Mouse (Mus musculus) cerebral cortex, adult 2 months (tissue): ENCODE measurements around the gene Zfp128.

ENCODE experiments used
- WGBS: fragments of 180-500 bp; shearing (Covaris S2); methylation state at CpG from one replicate; pipeline ENCODE4 v1.1.7; 2018; 5-methylcytosine and 5-hydroxymethylcytosine counted together

Gene Zfp128

DNA sequence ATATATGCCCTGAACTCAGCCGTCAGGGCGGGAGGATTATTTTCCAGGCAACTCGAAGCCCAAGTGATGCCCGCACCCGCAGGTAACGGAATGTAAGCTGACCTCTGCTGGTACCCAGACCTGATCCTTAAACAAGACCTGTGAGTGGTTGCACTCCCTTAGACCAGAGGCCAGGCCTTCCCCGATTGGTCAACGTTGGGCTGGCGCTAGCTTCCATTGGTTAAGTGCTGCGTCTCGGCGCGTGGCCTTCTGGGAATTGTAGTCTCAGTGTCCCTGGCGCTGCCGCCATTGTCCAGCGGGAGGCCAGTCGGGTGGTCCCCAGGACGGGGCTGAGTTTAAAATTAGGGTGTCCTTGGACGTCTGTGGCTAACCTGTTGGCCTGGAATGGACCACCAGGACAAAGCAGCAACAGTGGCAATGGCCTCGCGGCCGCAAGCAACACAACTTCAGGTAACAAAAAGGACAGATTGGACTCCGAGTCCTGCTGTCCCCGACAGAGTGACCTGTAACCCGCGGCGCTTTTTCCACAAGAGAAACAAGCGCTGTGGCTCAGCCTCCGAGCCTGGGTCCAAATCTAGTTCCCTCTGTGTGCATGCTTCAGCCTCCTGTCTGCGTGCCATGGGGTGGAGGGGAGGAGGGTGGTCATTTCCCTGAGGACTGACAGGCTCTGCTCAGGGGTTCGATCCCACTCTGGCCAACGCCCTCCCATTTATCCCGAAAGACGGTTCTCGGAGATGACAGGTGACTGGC is at the start of gene Zfp128:
Gene Zfp128, plus strand, starts transcription at position 267 of the 750 bp plus-strand sequence.
- under 1% methylated on average over 35 of the region's 35 CpGs for whole genome bisulfite sequencing

GRCm38 (mm10) chr7:12834162-12835120 is 46.5 kb upstream of the Zfp128 start, which contains the start of gene Zfp110:
Gene Zfp110 (plus strand): TSS chr7:12834761.
- 2% methylated on average over 47 of the region's 47 CpGs for WGBS

DNA sequence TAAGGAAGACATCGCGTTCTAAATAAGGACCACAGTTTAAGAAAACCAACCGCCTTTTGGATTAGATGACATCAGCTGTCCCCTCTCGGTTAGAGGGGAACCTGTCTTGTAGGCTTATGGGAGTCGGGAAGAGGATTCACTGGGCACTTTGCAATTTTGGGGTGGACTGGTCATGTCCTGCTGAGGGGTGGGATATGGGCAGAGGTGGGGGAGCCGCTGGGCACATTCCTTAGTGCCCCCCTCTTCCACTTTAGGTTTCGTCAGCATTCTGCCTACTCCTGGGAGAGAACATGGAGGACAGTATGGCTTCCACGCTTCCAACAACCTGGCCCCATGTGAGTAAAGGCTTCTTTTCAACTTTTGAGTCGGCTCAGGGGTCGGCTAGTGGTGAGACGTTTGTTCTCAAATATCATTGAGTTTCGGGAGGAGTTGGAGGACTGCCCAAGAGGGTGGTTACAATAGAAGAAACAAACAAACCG is 45.7 kb upstream of the Zfp128 start:
- WGBS, result 8% methylated on average over 13 of the region's 13 CpGs

- WGBS, result 96% methylated on average over 4 of the region's 4 CpGs
Measured at GRCm38 (mm10) chr7:12835779-12836178, 45.2 kb upstream of the Zfp128 start.

GRCm38 (mm10) chr7:12874301-12874700 is 6.7 kb upstream of the Zfp128 start:
- WGBS, result 18% methylated on average over 3 of the region's 3 CpGs

- WGBS, result 33% methylated on average over 8 of the region's 8 CpGs
Measured at GRCm38 (mm10) chr7:12880497-12880896, 480 bp upstream of the Zfp128 start.

GRCm38 (mm10) chr7:12886563-12887266 is 5.7 kb downstream of the Zfp128 start:
- 73% methylated on average over 12 of the region's 12 CpGs for WGBS

GRCm38 (mm10) chr7:12887585-12887984 is 6.6 kb downstream of the Zfp128 start:
- WGBS, result 88% methylated on average over 5 of the region's 5 CpGs

GRCm38 (mm10) chr7:12890928-12891327 is 10.0 kb downstream of the Zfp128 start:
- WGBS, result 95% methylated on average over 14 of the region's 14 CpGs

DNA sequence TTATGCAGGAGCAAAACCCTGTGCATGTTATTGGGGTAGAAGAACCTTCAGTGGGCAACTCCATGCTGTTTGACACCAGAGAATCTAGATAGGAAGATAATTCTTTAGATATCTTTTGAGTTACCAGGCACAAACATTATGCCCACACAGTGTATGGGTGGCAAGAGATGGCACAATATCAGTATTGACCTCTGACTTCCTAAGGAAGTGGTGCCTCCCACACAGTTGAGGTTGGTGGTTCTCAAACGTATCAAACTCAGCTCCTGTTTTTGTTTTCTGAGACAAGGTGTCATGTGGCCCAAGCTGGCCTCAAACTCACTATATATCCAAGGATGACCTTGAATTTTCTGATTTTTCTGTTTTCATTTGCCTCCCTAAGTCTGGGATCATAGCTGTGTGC is 10.4 kb downstream of the Zfp128 start:
- 58% methylated on average over 1 of the region's 1 CpGs for WGBS

GRCm38 (mm10) chr7:12897655-12898410 is 16.9 kb downstream of the Zfp128 start, which contains the start of gene Zscan22:
Gene Zscan22 (plus strand): TSS chr7:12897815.
- WGBS, result 5% methylated on average over 36 of the region's 36 CpGs

- WGBS, result 82% methylated on average over 5 of the region's 5 CpGs
Measured at GRCm38 (mm10) chr7:12901517-12901916, 20.5 kb downstream of the Zfp128 start.

DNA sequence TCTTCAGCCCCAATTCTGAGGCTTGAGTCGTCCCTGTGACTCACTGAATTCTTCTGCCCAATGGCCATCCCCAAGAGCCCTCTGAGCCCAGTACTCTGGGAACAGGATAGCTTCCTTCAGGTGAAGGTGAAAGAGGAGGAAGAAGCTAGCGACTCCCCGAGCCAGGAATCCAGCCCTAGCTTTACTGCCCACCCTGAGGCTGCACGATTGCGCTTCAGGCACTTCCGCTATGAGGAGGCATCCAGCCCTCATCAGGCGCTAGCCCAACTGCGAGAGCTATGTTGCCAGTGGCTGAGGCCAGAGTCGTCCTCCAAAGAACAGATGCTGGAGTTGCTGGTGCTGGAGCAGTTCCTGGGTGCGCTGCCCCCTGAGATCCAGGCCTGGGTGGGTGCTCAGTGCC is 22.6 kb downstream of the Zfp128 start:
- 63% methylated on average over 10 of the region's 10 CpGs for WGBS

- 77% methylated on average over 1 of the region's 1 CpGs for WGBS
Measured at GRCm38 (mm10) chr7:12905146-12905545, 24.2 kb downstream of the Zfp128 start.

- 26% methylated on average over 7 of the region's 7 CpGs for WGBS
Measured at GRCm38 (mm10) chr7:12909498-12909962, 28.6 kb downstream of the Zfp128 start.

GRCm38 (mm10) chr7:12910181-12910668 is 29.2 kb downstream of the Zfp128 start:
- WGBS, result 2% methylated on average over 19 of the region's 19 CpGs

- WGBS, result 84% methylated on average over 7 of the region's 8 CpGs
Measured at GRCm38 (mm10) chr7:12920495-12920894, 39.5 kb downstream of the Zfp128 start.

- 1% methylated on average over 3 of the region's 3 CpGs for WGBS
Measured at GRCm38 (mm10) chr7:12921318-12921704, 40.3 kb downstream of the Zfp128 start.

DNA sequence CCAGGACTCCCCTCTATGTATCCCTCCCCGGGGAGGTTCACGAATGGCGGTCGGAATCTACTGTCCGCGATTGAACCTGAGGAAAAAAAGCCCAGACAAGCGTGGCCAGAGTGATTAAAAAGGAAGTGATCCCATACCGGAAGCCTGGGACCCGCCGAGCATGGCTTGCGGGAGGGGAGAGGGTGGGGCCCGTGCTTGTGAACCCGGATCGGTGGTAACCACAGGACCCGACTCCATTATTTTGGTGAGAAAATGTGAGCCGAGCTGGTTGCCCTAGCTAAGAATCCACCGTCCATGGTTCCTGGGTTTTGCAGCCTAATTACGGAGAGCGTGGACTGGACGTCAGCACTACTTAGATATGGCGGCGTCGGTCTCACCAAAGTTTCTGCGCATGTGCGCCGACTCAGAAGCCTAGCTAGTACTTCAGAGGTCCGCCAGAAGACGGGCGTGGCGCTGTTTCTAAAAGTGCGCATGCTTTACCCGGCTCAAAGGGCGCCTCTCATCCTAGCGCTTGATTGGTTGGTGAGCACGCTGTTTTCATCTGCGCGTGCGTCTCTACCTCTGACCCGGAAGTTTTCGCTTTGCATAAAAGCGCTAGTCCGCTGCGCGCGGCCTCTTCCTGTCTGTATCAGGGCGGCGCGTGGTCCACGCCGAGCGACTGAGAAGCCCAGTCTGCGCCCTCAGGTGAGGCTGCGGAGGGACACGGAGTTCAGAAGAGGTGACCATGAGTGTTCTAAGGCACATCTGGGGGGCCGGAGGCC is 40.9 kb downstream of the Zfp128 start, which contains the start of gene Rps5:
Gene Rps5, plus strand, starts transcription at position 586 of the 761 bp plus-strand sequence.
- under 1% methylated on average over 55 of the region's 55 CpGs for WGBS

- 3% methylated on average over 8 of the region's 8 CpGs for WGBS
Measured at GRCm38 (mm10) chr7:12922729-12923128, 41.8 kb downstream of the Zfp128 start.
